Mouse (Mus musculus): ENCODE data around the gene Bap1. TPM values are rescaled to one million over a fixed set of nuclear protein-coding genes. Genes with fewer than 3 reads are reported as not detected.

Bap1 gene
- polyA plus RNA-seq, 1 experiment from 2014 or later, result 114 TPM

DNA sequence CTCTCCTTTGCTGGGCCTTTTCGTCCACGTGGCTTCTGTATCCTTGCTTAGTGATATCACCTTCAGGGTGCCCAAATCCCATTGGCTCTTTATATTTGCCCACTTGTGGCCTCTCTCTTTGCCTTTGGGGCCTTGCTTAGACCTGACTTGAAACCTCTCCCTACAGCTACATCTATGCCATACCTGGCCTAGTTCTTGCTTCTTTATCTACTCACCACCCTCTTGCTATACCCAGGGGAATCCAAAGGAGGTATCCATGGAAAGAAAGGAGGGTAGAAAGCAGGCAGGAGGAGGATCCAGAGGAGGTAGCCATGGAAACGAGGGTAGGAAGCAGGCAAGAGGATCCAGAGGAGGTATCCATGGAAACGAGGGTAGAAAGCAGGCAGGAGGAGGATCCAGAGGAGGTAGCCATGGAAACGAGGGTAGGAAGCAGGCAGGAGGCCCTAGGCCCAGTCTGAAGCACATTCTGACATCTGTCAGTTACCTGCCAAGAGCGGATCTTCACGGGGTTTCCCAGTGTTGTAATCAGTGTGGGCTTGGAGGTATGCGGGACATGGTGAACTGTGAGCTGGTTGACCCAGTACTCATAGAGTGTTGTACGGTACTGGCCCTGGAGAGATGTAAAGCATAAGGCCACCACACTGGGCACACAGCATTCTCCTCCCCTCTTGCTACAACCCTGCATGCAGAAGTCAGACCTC lies 17.2 kb downstream of the Bap1 start:
- ATAC-seq (ENCODE audit: low FRiP score), result peak; percentile 76
- peak overlapping the region; percentile 58; the same call in 1 of the 2 replicates for H3K9ac ChIP-seq
- peak overlapping the region; percentile 81 for H3K27ac ChIP-seq
- H3K4me1 ChIP-seq (replicated peaks), result peaks cover 29% of the 10 kb centered on the region
- H3K36me3 ChIP-seq, result peaks cover 5% of the 10 kb centered on the region
- WGBS, result 38% methylated on average over 9 of the region's 9 CpGs
- H3K27me3 ChIP-seq, result peaks cover 5% of the 10 kb centered on the region; the same call in 1 of the 2 replicates
- H3K4me2 ChIP-seq, result peak overlapping the region; percentile 51
- H3K4me3 ChIP-seq, result peak overlapping the region; percentile 28
- H3K9me3 ChIP-seq, result no peaks in the 10 kb centered on the region

DNA sequence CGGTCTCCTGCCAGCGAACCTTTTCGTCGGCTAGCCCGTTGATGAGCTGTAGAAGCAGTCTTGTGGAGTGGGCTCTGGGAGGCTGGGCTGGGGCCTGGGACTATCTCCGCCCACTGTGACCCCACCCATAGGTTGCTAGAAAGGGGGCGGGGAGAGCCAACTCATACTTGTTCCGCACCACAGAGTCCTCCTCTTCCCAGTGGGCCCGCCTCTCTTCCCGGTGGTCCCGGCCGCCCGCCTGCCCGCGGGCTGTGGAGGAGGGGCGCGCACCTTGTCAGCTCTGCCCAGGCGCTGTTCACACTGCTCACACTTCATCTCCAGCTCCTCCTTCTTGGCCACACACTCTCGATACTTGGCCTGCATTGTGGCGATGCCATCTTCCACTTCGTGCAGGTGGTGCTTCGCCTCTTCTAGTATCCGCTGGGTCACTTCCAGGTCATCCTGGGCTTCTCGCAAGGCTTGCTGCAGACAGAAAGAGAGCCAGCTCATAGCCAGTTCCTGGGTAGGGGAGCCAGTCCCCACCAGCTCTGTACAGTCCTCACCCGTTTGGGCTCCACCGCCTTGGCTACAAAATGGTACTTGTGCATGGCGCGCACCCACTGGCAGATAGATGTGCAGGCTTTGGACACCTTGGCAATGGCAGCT lies 18.3 kb downstream of the Bap1 start:
- no peaks in the 10 kb centered on the region for H3K9me3 ChIP-seq
- H3K36me3 ChIP-seq, result no peaks in the 10 kb centered on the region
- peaks cover 5% of the 10 kb centered on the region; the same call in 1 of the 2 replicates for H3K27me3 ChIP-seq
- peak overlapping the region; percentile 81 for H3K27ac ChIP-seq
- ATAC-seq (ENCODE audit: low FRiP score), result peak; percentile 75
- peak overlapping the region; percentile 28 for H3K4me3 ChIP-seq
- H3K9ac ChIP-seq, result peak overlapping the region; percentile 58
- peak overlapping the region; percentile 51 for H3K4me2 ChIP-seq
- 18% methylated on average over 28 of the region's 28 CpGs for WGBS
- peaks cover 29% of the 10 kb centered on the region for H3K4me1 ChIP-seq (replicated peaks)

DNA sequence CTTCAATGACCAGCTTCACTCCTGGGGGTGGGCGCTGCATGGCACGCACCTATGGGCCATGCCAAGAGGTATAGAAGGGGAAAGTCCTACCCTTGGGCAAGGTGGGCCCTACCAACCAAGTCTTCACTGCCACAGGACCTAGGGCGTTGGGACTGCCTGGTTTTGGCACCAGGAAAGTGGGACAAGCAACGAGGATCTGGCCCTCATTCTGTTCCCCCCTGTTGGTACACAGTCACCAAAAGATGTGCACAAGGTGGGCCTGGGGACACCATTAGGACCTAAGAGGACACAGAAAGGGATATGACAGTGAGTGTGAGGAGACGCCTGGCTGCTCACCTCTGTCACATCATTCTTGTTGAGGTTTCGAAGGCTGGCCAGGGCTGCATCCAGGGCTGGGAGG lies 19.9 kb downstream of the Bap1 start:
- H3K4me3 ChIP-seq, result no peak overlapping the region
- no peak overlapping the region for H3K9ac ChIP-seq
- 94% methylated on average over 6 of the region's 6 CpGs for WGBS
- ATAC-seq (ENCODE audit: low FRiP score), result no peak
- no peak overlapping the region for H3K27ac ChIP-seq
- H3K27me3 ChIP-seq, result peaks cover 5% of the 10 kb centered on the region; the same call in 1 of the 2 replicates
- no peaks in the 10 kb centered on the region for H3K36me3 ChIP-seq
- peaks cover 29% of the 10 kb centered on the region for H3K4me1 ChIP-seq (replicated peaks)
- H3K9me3 ChIP-seq, result no peaks in the 10 kb centered on the region
- H3K4me2 ChIP-seq, result no peak overlapping the region

DNA sequence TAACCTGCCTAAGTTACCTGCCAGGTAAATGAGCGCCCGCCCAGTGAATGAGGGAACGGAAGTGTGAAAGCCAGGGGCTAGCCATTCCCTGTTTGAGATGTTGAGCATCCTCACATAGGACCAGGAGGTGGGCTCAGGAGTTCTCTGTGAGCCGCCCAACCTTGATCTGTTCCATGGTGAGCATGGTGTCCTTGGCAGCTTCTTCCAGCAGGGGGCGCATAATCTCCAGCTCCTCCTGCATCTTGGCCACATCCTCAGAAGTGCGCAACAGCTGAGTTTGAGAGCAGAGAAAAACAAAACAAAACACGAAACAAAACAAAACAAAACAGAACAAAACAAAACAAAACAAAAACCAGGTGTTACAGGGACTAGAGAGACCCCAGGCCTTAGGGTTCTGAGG lies 20.9 kb downstream of the Bap1 start:
- no peaks in the 10 kb centered on the region for H3K36me3 ChIP-seq
- no peak overlapping the region for H3K9ac ChIP-seq
- 32% methylated on average over 7 of the region's 7 CpGs for WGBS
- H3K4me3 ChIP-seq, result no peak overlapping the region
- H3K4me2 ChIP-seq, result no peak overlapping the region
- H3K27ac ChIP-seq, result no peak overlapping the region
- H3K4me1 ChIP-seq (replicated peaks), result peaks cover 29% of the 10 kb centered on the region
- ATAC-seq (ENCODE audit: low FRiP score), result no peak
- no peaks in the 10 kb centered on the region for H3K9me3 ChIP-seq
- peaks cover 5% of the 10 kb centered on the region; the same call in 1 of the 2 replicates for H3K27me3 ChIP-seq

DNA sequence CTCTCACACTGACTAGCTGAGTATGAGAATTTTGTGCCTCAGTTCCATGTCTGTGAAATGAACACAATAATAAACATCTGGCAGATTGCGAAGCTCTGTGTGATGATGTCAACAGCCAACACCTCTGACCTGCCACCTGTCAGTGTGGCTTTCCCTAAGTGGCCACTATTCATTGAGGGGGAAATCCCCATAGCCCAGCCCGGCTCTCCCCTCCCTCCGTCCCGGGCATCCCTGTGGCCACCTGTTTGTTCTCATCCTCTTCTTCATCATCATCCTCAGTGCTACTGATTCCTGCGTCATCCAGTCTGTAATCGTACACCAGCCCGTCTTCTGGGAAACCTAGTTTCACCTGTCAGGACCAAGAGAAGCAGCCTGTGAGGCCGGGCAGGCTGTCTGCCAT lies 34.5 kb downstream of the Bap1 start:
- H3K4me1 ChIP-seq (replicated peaks), result no peaks in the 10 kb centered on the region
- H3K27me3 ChIP-seq, result no peaks in the 10 kb centered on the region
- no peak overlapping the region for H3K27ac ChIP-seq
- 88% methylated on average over 8 of the region's 8 CpGs for WGBS
- no peaks in the 10 kb centered on the region for H3K9me3 ChIP-seq
- H3K4me3 ChIP-seq, result no peak overlapping the region
- ATAC-seq (ENCODE audit: low FRiP score), result no peak
- H3K36me3 ChIP-seq, result no peaks in the 10 kb centered on the region
- no peak overlapping the region for H3K4me2 ChIP-seq
- H3K9ac ChIP-seq, result no peak overlapping the region

Other genes with a start within 250 kb of the Bap1 start
- 322 and 337 TPM in 2 replicates for gene Spcs1, start 249.8 kb upstream of the Bap1 start, polyA plus RNA-seq (2015; fragmentation: Nextera tagmentation; extraction: Ambion mirVana)
- 146 and 151 TPM in 2 replicates for gene Pbrm1, start 232.3 kb upstream of the Bap1 start, polyA plus RNA-seq (2015; fragmentation: Nextera tagmentation; extraction: Ambion mirVana)
- 52.8 and 52.9 TPM in 2 replicates for gene Gnl3, start 232.3 kb upstream of the Bap1 start, polyA plus RNA-seq (2015; fragmentation: Nextera tagmentation; extraction: Ambion mirVana)
- 83.1 and 83.2 TPM in 2 replicates for gene Smim4, start 122.5 kb upstream of the Bap1 start, polyA plus RNA-seq (2015; fragmentation: Nextera tagmentation; extraction: Ambion mirVana)
- 273 and 282 TPM in 2 replicates for gene Nt5dc2, start 120.4 kb upstream of the Bap1 start, polyA plus RNA-seq (2015; fragmentation: Nextera tagmentation; extraction: Ambion mirVana)
- 24.8 and 25.2 TPM in 2 replicates for gene Stab1, start 82.8 kb upstream of the Bap1 start, polyA plus RNA-seq (2015; fragmentation: Nextera tagmentation; extraction: Ambion mirVana)
- gene Tnnc1, start 43.1 kb upstream of the Bap1 start, polyA plus RNA-seq (2015; fragmentation: Nextera tagmentation; extraction: Ambion mirVana), result 7.3 and 9.1 TPM in 2 replicates
- 315 and 334 TPM in 2 replicates for gene Nisch, start 34.5 kb upstream of the Bap1 start, polyA plus RNA-seq (2015; fragmentation: Nextera tagmentation; extraction: Ambion mirVana)
- gene Sema3g, start 33.6 kb upstream of the Bap1 start, polyA plus RNA-seq (2015; fragmentation: Nextera tagmentation; extraction: Ambion mirVana), result 0.84 and 0.90 TPM in 2 replicates
- gene Phf7, start 133 bp upstream of the Bap1 start, polyA plus RNA-seq (2015; fragmentation: Nextera tagmentation; extraction: Ambion mirVana), result 11.9 and 13.6 TPM in 2 replicates
- gene Dnah1, start 72.4 kb downstream of the Bap1 start, polyA plus RNA-seq (2015; fragmentation: Nextera tagmentation; extraction: Ambion mirVana), result 4.1 and 4.6 TPM in 2 replicates
- 70.5 and 76.3 TPM in 2 replicates for gene Capn7, start 85.2 kb downstream of the Bap1 start, polyA plus RNA-seq (2015; fragmentation: Nextera tagmentation; extraction: Ambion mirVana)
- 140 and 142 TPM in 2 replicates for gene Sh3bp5, start 184.6 kb downstream of the Bap1 start, polyA plus RNA-seq (2015; fragmentation: Nextera tagmentation; extraction: Ambion mirVana)
- 9.6 and 10.9 TPM in 2 replicates for gene Eaf1, start 242.9 kb downstream of the Bap1 start, polyA plus RNA-seq (2015; fragmentation: Nextera tagmentation; extraction: Ambion mirVana)
- 54.1 and 55.0 TPM in 2 replicates for gene Mettl6, start 243.6 kb downstream of the Bap1 start, polyA plus RNA-seq (2015; fragmentation: Nextera tagmentation; extraction: Ambion mirVana)

Data from hindbrain, embryonic 13.5 days (tissue).